Mouse (Mus musculus): ENCODE measurements at regions not wholly inside any gene's neighbourhood (a gene's known extent, or its start where the extent isn't known, plus 50 kb on each side); places are given as distances from the start of the nearest gene placed in this dataset.
A peak's percentile ranks its signal among the peaks of the same experiment; 100 is the strongest.

GRCm38 (mm10) chr14:102552598-102552997, 429.8 kb downstream of the Kctd12 start:
- no peaks in the 10 kb centered on the region for H3K36me3 ChIP-seq

GRCm38 (mm10) chr14:102524894-102525577, 457.4 kb downstream of the Kctd12 start:
- Histone ChIP-seq H3K4me2 (replicated peaks) (no peak overlapping the region), H3K4me1 (no peaks in the 10 kb centered on the region), H3K9me3 (no peaks in the 10 kb centered on the region), H3K36me3 (no peaks in the 10 kb centered on the region), H3K27me3 (no peaks in the 10 kb centered on the region), H3K9ac (replicated peaks) (no peak overlapping the region), H3K4me3 (no peak overlapping the region), H3K27ac (replicated peaks) (no peak overlapping the region)
- WGBS: 87% methylated on average over 9 of the region's 9 CpGs
- no peak for ATAC-seq (replicated peaks)

More at GRCm38 (mm10) chr14:102552598-102552997, 429.8 kb downstream of the Kctd12 start:
- H3K9ac ChIP-seq (replicated peaks): no peak overlapping the region
- no peak overlapping the region for H3K4me3 ChIP-seq
- no peak for ATAC-seq (replicated peaks)
- WGBS: 93% methylated on average over 2 of the region's 2 CpGs
- H3K27ac ChIP-seq (replicated peaks): no peak overlapping the region
- no peaks in the 10 kb centered on the region for H3K27me3 ChIP-seq
- H3K4me1 ChIP-seq: no peaks in the 10 kb centered on the region
- H3K9me3 ChIP-seq: no peaks in the 10 kb centered on the region
- H3K4me2 ChIP-seq (replicated peaks): no peak overlapping the region

- H3K9ac ChIP-seq (replicated peaks): no peak overlapping the region
- no peaks in the 10 kb centered on the region for H3K36me3 ChIP-seq
- no peak overlapping the region for H3K4me2 ChIP-seq (replicated peaks)
- 8% methylated on average over 2 of the region's 2 CpGs for WGBS
- H3K4me1 ChIP-seq: no peaks in the 10 kb centered on the region
- no peaks in the 10 kb centered on the region for H3K27me3 ChIP-seq
- no peak for ATAC-seq (replicated peaks)
- H3K4me3 ChIP-seq: no peak overlapping the region
- H3K27ac ChIP-seq (replicated peaks): no peak overlapping the region
- H3K9me3 ChIP-seq: no peaks in the 10 kb centered on the region
Measured at GRCm38 (mm10) chr14:102516765-102517164, 465.7 kb downstream of the Kctd12 start.

- H3K36me3 ChIP-seq: no peaks in the 10 kb centered on the region
- H3K27me3 ChIP-seq: no peaks in the 10 kb centered on the region
- H3K4me3 ChIP-seq: no peak overlapping the region
- no peaks in the 10 kb centered on the region for H3K9me3 ChIP-seq
- H3K9ac ChIP-seq (replicated peaks): no peak overlapping the region
- no peak overlapping the region for H3K27ac ChIP-seq (replicated peaks)
- ATAC-seq (replicated peaks): no peak
- WGBS: 69% methylated on average over 2 of the region's 2 CpGs
- H3K4me1 ChIP-seq: no peaks in the 10 kb centered on the region
- no peak overlapping the region for H3K4me2 ChIP-seq (replicated peaks)
Measured at GRCm38 (mm10) chr14:102514527-102514926, 467.9 kb downstream of the Kctd12 start.

GRCm38 (mm10) chr14:102512651-102513050, 469.8 kb downstream of the Kctd12 start:
- ATAC-seq (replicated peaks): no peak
- Histone ChIP-seq H3K4me3 (no peak overlapping the region), H3K27ac (replicated peaks) (no peak overlapping the region), H3K27me3 (no peaks in the 10 kb centered on the region), H3K36me3 (no peaks in the 10 kb centered on the region), H3K4me2 (replicated peaks) (no peak overlapping the region), H3K9ac (replicated peaks) (no peak overlapping the region), H3K9me3 (no peaks in the 10 kb centered on the region), H3K4me1 (no peaks in the 10 kb centered on the region)
- 85% methylated on average over 3 of the region's 3 CpGs for WGBS

GRCm38 (mm10) chr14:102511691-102512383, 470.6 kb downstream of the Kctd12 start:
- 84% methylated on average over 7 of the region's 7 CpGs for WGBS
- H3K9ac ChIP-seq (replicated peaks): no peak overlapping the region
- no peak overlapping the region for H3K27ac ChIP-seq (replicated peaks)
- no peaks in the 10 kb centered on the region for H3K4me1 ChIP-seq
- H3K9me3 ChIP-seq: no peaks in the 10 kb centered on the region
- no peaks in the 10 kb centered on the region for H3K27me3 ChIP-seq
- no peaks in the 10 kb centered on the region for H3K36me3 ChIP-seq
- no peak for ATAC-seq (replicated peaks)
- H3K4me3 ChIP-seq: no peak overlapping the region
- no peak overlapping the region for H3K4me2 ChIP-seq (replicated peaks)

- H3K27ac ChIP-seq (replicated peaks): no peak overlapping the region
- H3K27me3 ChIP-seq: no peaks in the 10 kb centered on the region
- H3K4me3 ChIP-seq: no peak overlapping the region
- ATAC-seq (replicated peaks): peak; percentile 38; the same call in 1 of the 2 replicates
- no peaks in the 10 kb centered on the region for H3K36me3 ChIP-seq
- no peaks in the 10 kb centered on the region for H3K4me1 ChIP-seq
- no peak overlapping the region for H3K4me2 ChIP-seq (replicated peaks)
- no peaks in the 10 kb centered on the region for H3K9me3 ChIP-seq
- no peak overlapping the region for H3K9ac ChIP-seq (replicated peaks)
- 31% methylated on average over 4 of the region's 4 CpGs for WGBS
Measured at GRCm38 (mm10) chr14:102510387-102510786, 472.1 kb downstream of the Kctd12 start.

- no peaks in the 10 kb centered on the region for H3K36me3 ChIP-seq
- H3K4me3 ChIP-seq: no peak overlapping the region
- H3K27ac ChIP-seq (replicated peaks): no peak overlapping the region
- H3K4me1 ChIP-seq: no peaks in the 10 kb centered on the region
- no peaks in the 10 kb centered on the region for H3K27me3 ChIP-seq
- no peak overlapping the region for H3K4me2 ChIP-seq (replicated peaks)
- 83% methylated on average over 3 of the region's 3 CpGs for WGBS
- ATAC-seq (replicated peaks): no peak
- H3K9ac ChIP-seq (replicated peaks): no peak overlapping the region
- H3K9me3 ChIP-seq: no peaks in the 10 kb centered on the region
Measured at GRCm38 (mm10) chr14:102505696-102506321, 476.6 kb downstream of the Kctd12 start.

- Histone ChIP-seq H3K4me3 (no peak overlapping the region), H3K27me3 (no peaks in the 10 kb centered on the region), H3K9me3 (no peaks in the 10 kb centered on the region), H3K9ac (replicated peaks) (no peak overlapping the region), H3K36me3 (no peaks in the 10 kb centered on the region), H3K4me2 (replicated peaks) (no peak overlapping the region), H3K4me1 (no peaks in the 10 kb centered on the region), H3K27ac (replicated peaks) (no peak overlapping the region)
- no peak for ATAC-seq (replicated peaks)
- 91% methylated on average over 1 of the region's 1 CpGs for WGBS
Measured at GRCm38 (mm10) chr14:102497179-102497578, 485.3 kb downstream of the Kctd12 start.

GRCm38 (mm10) chr14:102492376-102492775, 490.1 kb downstream of the Kctd12 start:
- Histone ChIP-seq H3K9ac (replicated peaks) (no peak overlapping the region), H3K9me3 (no peaks in the 10 kb centered on the region), H3K4me1 (no peaks in the 10 kb centered on the region), H3K36me3 (no peaks in the 10 kb centered on the region), H3K4me3 (no peak overlapping the region), H3K27ac (replicated peaks) (no peak overlapping the region), H3K27me3 (no peaks in the 10 kb centered on the region), H3K4me2 (replicated peaks) (no peak overlapping the region)
- WGBS: 61% methylated on average over 2 of the region's 2 CpGs
- no peak for ATAC-seq (replicated peaks)

GRCm38 (mm10) chr14:102491205-102491604, 491.2 kb downstream of the Kctd12 start:
- no peaks in the 10 kb centered on the region for H3K4me1 ChIP-seq
- 100% methylated on average over 1 of the region's 1 CpGs for WGBS
- no peak for ATAC-seq (replicated peaks)

GRCm38 (mm10) chr14:102477162-102477561, 505.3 kb downstream of the Kctd12 start:
- WGBS: 96% methylated on average over 2 of the region's 2 CpGs
- H3K27ac ChIP-seq (replicated peaks): no peak overlapping the region
- no peaks in the 10 kb centered on the region for H3K9me3 ChIP-seq
- H3K4me1 ChIP-seq: no peaks in the 10 kb centered on the region
- H3K36me3 ChIP-seq: no peaks in the 10 kb centered on the region
- H3K27me3 ChIP-seq: no peaks in the 10 kb centered on the region
- no peak for ATAC-seq (replicated peaks)
- H3K4me3 ChIP-seq: no peak overlapping the region
- H3K4me2 ChIP-seq (replicated peaks): no peak overlapping the region
- H3K9ac ChIP-seq (replicated peaks): no peak overlapping the region

More at GRCm38 (mm10) chr14:102491205-102491604, 491.2 kb downstream of the Kctd12 start:
- H3K36me3 ChIP-seq: no peaks in the 10 kb centered on the region
- no peaks in the 10 kb centered on the region for H3K9me3 ChIP-seq
- H3K9ac ChIP-seq (replicated peaks): no peak overlapping the region
- no peak overlapping the region for H3K4me3 ChIP-seq
- no peak overlapping the region for H3K4me2 ChIP-seq (replicated peaks)
- H3K27me3 ChIP-seq: no peaks in the 10 kb centered on the region
- no peak overlapping the region for H3K27ac ChIP-seq (replicated peaks)
